Mouse (Mus musculus): ENCODE results near the gene Pld2. TPM values are rescaled to one million over a fixed set of nuclear protein-coding genes. Genes with fewer than 3 reads are reported as not detected.
"Not testable (repeated sequence)": the region's sequence is repeated elsewhere in the genome, so short reads cannot be mapped to it uniquely, and the experiment has no call there.

The Pld2 gene
- polyA plus RNA-seq, 1 experiment from 2014 or later: 5.9 TPM

DNA sequence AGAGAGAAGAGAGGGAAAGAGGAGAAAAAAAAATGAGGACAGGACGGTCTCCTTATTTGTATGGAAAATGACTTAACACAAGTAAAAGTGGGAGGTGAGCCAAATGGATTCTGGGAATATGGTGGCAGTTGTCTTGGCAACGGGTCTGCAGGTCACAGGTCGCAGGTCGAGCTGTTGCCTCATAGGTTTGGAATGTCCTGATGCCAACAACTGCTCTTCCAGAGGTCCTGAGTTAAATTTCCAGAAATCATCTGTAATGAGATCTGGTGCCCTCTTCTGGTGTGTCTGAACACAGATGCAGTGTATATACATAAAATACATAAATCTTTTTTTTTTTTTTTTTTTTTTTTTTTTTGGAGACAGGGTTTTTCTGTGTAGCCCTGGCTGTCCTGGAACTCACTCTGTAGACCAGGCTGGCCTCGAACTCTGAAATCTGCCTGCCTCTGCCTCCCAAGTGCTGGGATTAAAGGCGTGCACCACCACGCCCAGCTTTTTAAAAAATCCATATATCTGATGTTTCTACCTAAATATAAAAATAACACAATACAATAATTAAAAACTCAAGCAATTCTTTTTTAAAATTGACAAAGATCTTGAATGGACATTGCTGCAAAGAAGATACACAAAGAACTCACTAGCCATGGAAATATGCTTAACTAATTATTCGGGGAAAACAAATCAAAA is 16.4 kb upstream of the Pld2 start:
- H3K4me1 ChIP-seq (ENCODE audit: control insufficient read depth, insufficient read depth, low read length): peaks cover 12% of the 10 kb centered on the region
- H3K27ac ChIP-seq (ENCODE audit: low read depth, low read length); H3K9me3 ChIP-seq (ENCODE audit: control insufficient read depth, low read length); H3K27me3 ChIP-seq (ENCODE audit: control insufficient read depth, insufficient read depth, low read length); H3K4me3 ChIP-seq (ENCODE audit: low read length); ATAC-seq (ENCODE audit: low FRiP score, low TSS enrichment); H3K4me2 ChIP-seq (replicated peaks; ENCODE audit: low read depth, low read length); H3K9ac ChIP-seq (ENCODE audit: low read depth, low read length): not testable (repeated sequence)
- H3K36me3 ChIP-seq (ENCODE audit: control insufficient read depth, insufficient read depth, low read length): peaks cover 20% of the 10 kb centered on the region
- WGBS: 84% methylated on average over 8 of the region's 8 CpGs

DNA sequence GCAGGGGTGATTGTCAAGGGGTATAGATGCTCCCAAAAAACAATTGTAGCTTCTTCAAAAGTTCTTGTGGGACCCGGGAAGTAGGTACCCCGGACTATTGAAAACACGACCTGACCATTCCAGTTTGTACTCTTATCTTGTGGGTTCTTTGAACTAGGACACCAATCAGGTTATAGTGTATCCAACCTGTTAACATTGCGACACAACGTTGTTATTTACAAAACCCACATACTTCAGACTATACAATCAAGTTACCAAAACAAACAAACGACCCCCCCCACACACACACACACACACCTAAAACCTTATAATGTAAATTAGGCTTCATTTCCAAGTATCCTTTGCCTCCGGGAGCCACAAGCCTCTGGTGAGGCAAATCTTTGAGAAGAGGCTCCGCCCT is 15.1 kb upstream of the Pld2 start:
- H3K4me2 ChIP-seq (replicated peaks; ENCODE audit: low read depth, low read length): peak overlapping the region; percentile 41
- H3K4me3 ChIP-seq (ENCODE audit: low read length): peak overlapping the region; percentile 81
- WGBS: 5% methylated on average over 8 of the region's 8 CpGs
- H3K27me3 ChIP-seq (ENCODE audit: control insufficient read depth, insufficient read depth, low read length): no peaks in the 10 kb centered on the region
- H3K9me3 ChIP-seq (ENCODE audit: control insufficient read depth, low read length): no peaks in the 10 kb centered on the region
- peaks cover 9% of the 10 kb centered on the region for H3K4me1 ChIP-seq (ENCODE audit: control insufficient read depth, insufficient read depth, low read length)
- no peak overlapping the region for H3K27ac ChIP-seq (ENCODE audit: low read depth, low read length)
- 0 out of 2 replicates have a peak overlapping the region, but pooled peaks have one; percentile 40 for H3K9ac ChIP-seq (ENCODE audit: low read depth, low read length)
- ATAC-seq (ENCODE audit: low FRiP score, low TSS enrichment): no peak
- H3K36me3 ChIP-seq (ENCODE audit: control insufficient read depth, insufficient read depth, low read length): peaks cover 28% of the 10 kb centered on the region

DNA sequence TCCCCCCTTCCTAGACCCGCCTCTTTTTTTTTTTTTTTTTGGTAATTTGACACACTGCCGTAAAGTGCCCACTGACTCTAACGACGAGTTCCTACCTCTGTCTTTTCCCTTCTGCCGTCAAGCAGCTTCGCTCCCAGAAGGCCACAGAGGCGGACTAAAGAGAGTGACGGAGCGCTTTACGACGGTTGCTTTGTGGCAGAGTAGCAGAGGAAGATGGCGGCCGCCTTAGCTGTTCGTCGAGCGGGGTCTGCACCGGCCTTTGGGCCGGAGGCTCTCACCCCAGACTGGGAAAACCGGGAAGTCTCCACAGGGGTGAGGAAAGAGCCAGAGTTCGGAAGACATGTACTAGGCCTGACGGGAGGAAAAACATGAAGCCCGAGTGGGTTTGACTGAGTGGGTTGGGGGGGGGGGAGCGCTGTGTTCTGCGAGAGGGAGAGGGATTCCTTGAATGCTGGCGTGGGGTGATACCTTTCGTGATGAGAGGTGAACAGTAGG is 14.6 kb upstream of the Pld2 start, which contains the start of gene Psmb6:
TSS of gene Psmb6 (plus strand) at position 184 of the 495 bp plus-strand sequence.
- ATAC-seq (ENCODE audit: low FRiP score, low TSS enrichment): peak; percentile 94
- WGBS: under 1% methylated on average over 25 of the region's 26 CpGs
- Histone ChIP-seq H3K9me3 (ENCODE audit: control insufficient read depth, low read length) (no peaks in the 10 kb centered on the region), H3K4me2 (replicated peaks; ENCODE audit: low read depth, low read length) (peak within 1 kb of the TSS; percentile 51), H3K27me3 (ENCODE audit: control insufficient read depth, insufficient read depth, low read length) (no peaks in the 10 kb centered on the region), H3K27ac (ENCODE audit: low read depth, low read length) (no peak within 1 kb of the TSS), H3K9ac (ENCODE audit: low read depth, low read length) (peak within 1 kb of the TSS; percentile 78), H3K4me1 (ENCODE audit: control insufficient read depth, insufficient read depth, low read length) (peaks cover 5% of the 10 kb centered on the region; the same call in 1 of the 2 replicates), H3K4me3 (ENCODE audit: low read length) (peak within 1 kb of the TSS; percentile 81), H3K36me3 (ENCODE audit: control insufficient read depth, insufficient read depth, low read length) (peaks cover 28% of the 10 kb centered on the region)

DNA sequence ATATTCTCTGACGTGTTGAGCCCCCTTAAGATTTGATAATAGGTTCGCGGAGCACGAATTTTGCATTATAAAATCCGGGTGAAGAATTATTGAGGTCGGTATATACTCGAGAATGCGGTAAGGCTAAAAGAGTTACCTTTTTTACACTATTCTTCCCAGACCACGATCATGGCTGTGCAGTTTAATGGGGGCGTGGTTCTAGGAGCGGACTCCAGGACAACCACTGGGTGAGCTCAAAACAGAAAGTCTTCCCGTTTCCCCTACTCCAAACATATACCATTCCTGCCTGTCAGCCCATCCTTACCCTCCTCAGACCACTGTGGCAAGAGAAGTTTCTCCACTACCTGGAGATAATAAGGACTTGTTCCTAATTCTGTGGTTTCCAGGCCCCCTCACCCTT is 14.1 kb upstream of the Pld2 start:
- peak; percentile 28; the same call in 1 of the 2 replicates for ATAC-seq (ENCODE audit: low FRiP score, low TSS enrichment)
- peak overlapping the region; percentile 78 for H3K9ac ChIP-seq (ENCODE audit: low read depth, low read length)
- H3K27me3 ChIP-seq (ENCODE audit: control insufficient read depth, insufficient read depth, low read length): no peaks in the 10 kb centered on the region
- H3K27ac ChIP-seq (ENCODE audit: low read depth, low read length): no peak overlapping the region
- H3K4me2 ChIP-seq (replicated peaks; ENCODE audit: low read depth, low read length): peak overlapping the region; percentile 51
- peak overlapping the region; percentile 81 for H3K4me3 ChIP-seq (ENCODE audit: low read length)
- H3K36me3 ChIP-seq (ENCODE audit: control insufficient read depth, insufficient read depth, low read length): peaks cover 28% of the 10 kb centered on the region
- H3K9me3 ChIP-seq (ENCODE audit: control insufficient read depth, low read length): no peaks in the 10 kb centered on the region
- WGBS: 2% methylated on average over 12 of the region's 12 CpGs
- H3K4me1 ChIP-seq (ENCODE audit: control insufficient read depth, insufficient read depth, low read length): peaks cover 5% of the 10 kb centered on the region; the same call in 1 of the 2 replicates

DNA sequence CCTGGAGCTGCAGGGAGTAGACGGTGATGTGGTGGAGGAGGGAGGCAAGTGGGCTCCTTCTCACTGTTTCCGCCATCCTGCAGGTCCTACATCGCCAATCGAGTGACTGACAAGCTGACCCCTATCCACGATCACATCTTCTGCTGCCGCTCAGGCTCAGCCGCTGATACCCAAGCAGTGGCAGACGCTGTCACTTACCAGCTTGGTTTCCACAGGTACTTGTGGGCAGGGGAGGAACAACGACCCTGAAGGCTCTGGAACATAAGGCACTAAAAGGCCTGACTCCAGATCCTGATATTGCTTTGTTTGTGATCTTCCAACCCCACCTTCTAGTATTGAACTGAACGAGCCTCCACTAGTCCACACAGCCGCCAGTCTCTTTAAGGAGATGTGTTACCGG is 13.7 kb upstream of the Pld2 start:
- Histone ChIP-seq H3K4me2 (replicated peaks; ENCODE audit: low read depth, low read length) (peak overlapping the region; percentile 51), H3K27me3 (ENCODE audit: control insufficient read depth, insufficient read depth, low read length) (no peaks in the 10 kb centered on the region), H3K9me3 (ENCODE audit: control insufficient read depth, low read length) (no peaks in the 10 kb centered on the region), H3K4me3 (ENCODE audit: low read length) (peak overlapping the region; percentile 81), H3K36me3 (ENCODE audit: control insufficient read depth, insufficient read depth, low read length) (peaks cover 28% of the 10 kb centered on the region), H3K4me1 (ENCODE audit: control insufficient read depth, insufficient read depth, low read length) (peaks cover 5% of the 10 kb centered on the region; the same call in 1 of the 2 replicates), H3K9ac (ENCODE audit: low read depth, low read length) (peak overlapping the region; percentile 78; the same call in 1 of the 2 replicates), H3K27ac (ENCODE audit: low read depth, low read length) (no peak overlapping the region)
- WGBS: 86% methylated on average over 12 of the region's 12 CpGs
- ATAC-seq (ENCODE audit: low FRiP score, low TSS enrichment): no peak

DNA sequence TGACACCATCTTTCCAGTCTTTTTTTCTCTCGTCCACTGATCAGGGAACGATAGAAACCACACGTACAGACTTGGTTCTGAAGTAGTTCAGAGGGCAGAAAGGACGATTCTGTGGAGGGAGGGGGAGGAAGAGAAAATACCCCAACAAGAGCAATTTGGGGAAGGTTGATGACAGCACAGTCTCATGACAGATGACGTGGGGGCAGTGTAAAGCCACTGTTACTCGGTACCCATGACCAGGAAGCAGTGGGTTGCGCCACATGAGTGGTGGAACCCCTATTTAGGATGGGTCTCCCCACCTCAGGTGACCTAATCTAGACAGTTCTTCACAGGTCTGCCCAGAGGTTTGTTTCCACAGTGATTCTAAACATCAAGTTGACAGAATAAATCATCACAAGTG is 11.3 kb upstream of the Pld2 start:
- H3K27me3 ChIP-seq (ENCODE audit: control insufficient read depth, insufficient read depth, low read length): no peaks in the 10 kb centered on the region
- no peak overlapping the region for H3K4me2 ChIP-seq (replicated peaks; ENCODE audit: low read depth, low read length)
- H3K27ac ChIP-seq (ENCODE audit: low read depth, low read length): no peak overlapping the region
- no peak overlapping the region for H3K4me3 ChIP-seq (ENCODE audit: low read length)
- ATAC-seq (ENCODE audit: low FRiP score, low TSS enrichment): no peak
- H3K4me1 ChIP-seq (ENCODE audit: control insufficient read depth, insufficient read depth, low read length): peaks cover 5% of the 10 kb centered on the region; the same call in 1 of the 2 replicates
- no peaks in the 10 kb centered on the region for H3K9me3 ChIP-seq (ENCODE audit: control insufficient read depth, low read length)
- WGBS: 89% methylated on average over 7 of the region's 7 CpGs
- H3K36me3 ChIP-seq (ENCODE audit: control insufficient read depth, insufficient read depth, low read length): peaks cover 28% of the 10 kb centered on the region
- no peak overlapping the region for H3K9ac ChIP-seq (ENCODE audit: low read depth, low read length)

DNA sequence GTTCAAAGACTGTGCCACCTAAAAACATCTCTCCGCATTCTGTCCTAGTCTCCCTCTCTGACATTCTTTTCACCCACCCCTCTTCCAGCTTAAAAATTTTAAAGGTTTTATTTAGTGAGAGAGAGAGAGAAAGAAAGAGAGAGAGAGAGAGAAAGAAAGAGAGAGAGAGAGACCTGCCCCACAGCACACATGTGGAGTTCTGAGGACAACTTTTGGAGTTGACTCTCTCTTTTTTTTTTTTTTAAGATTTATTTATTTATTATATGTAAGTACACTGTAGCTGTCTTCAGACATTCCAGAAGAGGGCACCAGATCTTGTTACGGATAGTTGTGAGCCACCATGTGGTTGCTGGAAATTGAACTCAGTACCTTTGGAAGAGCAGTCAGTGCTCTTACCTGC is 8.8 kb upstream of the Pld2 start:
- 84% methylated on average over 2 of the region's 2 CpGs for WGBS

DNA sequence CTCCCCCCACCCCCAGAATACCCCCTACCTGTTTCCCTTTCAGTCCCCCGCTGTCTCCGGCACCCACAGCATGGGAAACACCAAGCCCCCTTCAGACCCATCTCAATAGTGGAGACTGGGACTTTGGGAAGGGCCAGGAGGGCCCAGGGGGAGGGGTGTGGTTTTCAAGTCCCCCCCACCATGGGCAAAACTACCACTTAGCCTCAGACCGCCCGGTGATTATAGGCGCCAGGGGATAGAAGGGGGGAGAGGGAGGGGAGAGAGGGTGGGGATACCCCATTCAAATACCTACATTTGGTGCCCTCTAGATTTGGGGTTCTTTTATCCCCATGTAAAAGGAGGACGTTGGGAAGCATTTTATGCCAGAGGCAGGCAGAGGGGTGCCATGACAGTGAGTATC is 7.0 kb upstream of the Pld2 start, which contains the start of gene Gm40193:
TSS of gene Gm40193 (minus strand) at position 101 of the 400 bp plus-strand sequence.
- Histone ChIP-seq H3K4me2 (replicated peaks; ENCODE audit: low read depth, low read length) (no peak within 1 kb of the TSS), H3K9me3 (ENCODE audit: control insufficient read depth, low read length) (no peaks in the 10 kb centered on the region), H3K27me3 (ENCODE audit: control insufficient read depth, insufficient read depth, low read length) (no peaks in the 10 kb centered on the region), H3K4me3 (ENCODE audit: low read length) (no peak within 1 kb of the TSS), H3K4me1 (ENCODE audit: control insufficient read depth, insufficient read depth, low read length) (no peaks in the 10 kb centered on the region), H3K36me3 (ENCODE audit: control insufficient read depth, insufficient read depth, low read length) (peaks cover 14% of the 10 kb centered on the region), H3K9ac (ENCODE audit: low read depth, low read length) (no peak within 1 kb of the TSS), H3K27ac (ENCODE audit: low read depth, low read length) (no peak within 1 kb of the TSS)
- 79% methylated on average over 6 of the region's 6 CpGs for WGBS
- no peak for ATAC-seq (ENCODE audit: low FRiP score, low TSS enrichment)

More for the DNA sequence above, 8.8 kb upstream of the Pld2 start:
- not testable (repeated sequence) for H3K27me3 ChIP-seq (ENCODE audit: control insufficient read depth, insufficient read depth, low read length); H3K4me1 ChIP-seq (ENCODE audit: control insufficient read depth, insufficient read depth, low read length); H3K27ac ChIP-seq (ENCODE audit: low read depth, low read length); H3K9ac ChIP-seq (ENCODE audit: low read depth, low read length); H3K9me3 ChIP-seq (ENCODE audit: control insufficient read depth, low read length); ATAC-seq (ENCODE audit: low FRiP score, low TSS enrichment); H3K4me2 ChIP-seq (replicated peaks; ENCODE audit: low read depth, low read length); H3K4me3 ChIP-seq (ENCODE audit: low read length)
- peaks cover 28% of the 10 kb centered on the region for H3K36me3 ChIP-seq (ENCODE audit: control insufficient read depth, insufficient read depth, low read length)

DNA sequence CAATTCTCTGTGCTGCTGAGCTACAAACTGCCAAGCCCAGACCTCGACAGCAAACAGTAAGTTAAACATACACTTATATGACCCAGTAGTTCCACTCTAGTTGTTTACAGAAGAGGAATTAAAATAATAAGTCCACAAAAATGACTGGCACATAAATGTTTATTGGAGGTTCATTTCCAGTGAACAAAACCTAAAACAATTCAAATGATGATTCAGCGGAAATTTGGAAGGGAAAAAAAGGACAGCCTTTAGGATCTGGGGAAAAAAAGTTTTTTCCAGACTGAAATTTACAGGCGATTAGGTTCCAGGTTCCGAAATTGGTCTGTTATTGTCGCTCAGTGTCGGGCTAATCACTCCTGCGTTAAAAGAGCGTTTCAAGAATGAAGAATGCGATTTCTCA is 441 bp upstream of the Pld2 start:
- H3K9ac ChIP-seq (ENCODE audit: low read depth, low read length): peak overlapping the region; percentile 69; the same call in 1 of the 2 replicates
- 17% methylated on average over 9 of the region's 9 CpGs for WGBS

More for the DNA sequence above, 441 bp upstream of the Pld2 start:
- peak overlapping the region; percentile 89 for H3K4me2 ChIP-seq (replicated peaks; ENCODE audit: low read depth, low read length)
- 0 out of 2 replicates have a peak, but pooled peaks cover 2% of the 10 kb centered on the region for H3K27me3 ChIP-seq (ENCODE audit: control insufficient read depth, insufficient read depth, low read length)
- H3K9me3 ChIP-seq (ENCODE audit: control insufficient read depth, low read length): no peaks in the 10 kb centered on the region
- no peaks in the 10 kb centered on the region for H3K36me3 ChIP-seq (ENCODE audit: control insufficient read depth, insufficient read depth, low read length)
- no peak for ATAC-seq (ENCODE audit: low FRiP score, low TSS enrichment)
- H3K4me3 ChIP-seq (ENCODE audit: low read length): peak overlapping the region; percentile 62
- H3K4me1 ChIP-seq (ENCODE audit: control insufficient read depth, insufficient read depth, low read length): no peaks in the 10 kb centered on the region
- H3K27ac ChIP-seq (ENCODE audit: low read depth, low read length): no peak overlapping the region
